Mouse (Mus musculus): Measurements from ENCODE around the gene Taok2.

The Taok2 gene

DNA sequence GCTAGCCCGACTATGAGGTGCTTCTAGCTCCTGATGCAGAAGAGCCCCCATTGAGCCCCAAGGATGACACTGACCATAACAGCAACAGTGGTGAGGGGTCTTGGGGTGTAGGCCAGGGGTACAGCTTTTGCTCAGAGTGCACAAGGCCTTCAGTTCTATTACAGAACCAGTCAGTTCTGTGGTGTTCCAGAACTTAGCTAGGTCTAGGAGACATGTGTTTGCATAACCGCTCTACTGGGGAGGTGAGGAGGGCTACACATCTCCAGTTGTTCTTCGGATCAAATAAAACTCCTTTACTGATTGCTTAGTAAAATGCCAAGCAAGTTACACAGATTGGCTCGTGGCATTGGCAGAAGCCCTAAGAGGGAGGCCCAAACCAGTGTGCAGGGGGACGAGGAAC is 53.0 kb downstream of the Taok2 start, which contains the start of gene 4930451I11Rik:
TSS of gene 4930451I11Rik (minus strand) at position 101 of the 400 bp plus-strand sequence.
- Histone ChIP-seq H3K4me1 (replicated peaks; ENCODE audit: low read depth, low read length) (peaks cover 41% of the 10 kb centered on the region), H3K27me3 (ENCODE audit: insufficient read depth, low read length) (peaks cover 29% of the 10 kb centered on the region), H3K9me3 (ENCODE audit: low read length) (no peaks in the 10 kb centered on the region), H3K36me3 (ENCODE audit: insufficient read depth, low read length) (no peaks in the 10 kb centered on the region), H3K4me3 (replicated peaks; ENCODE audit: low read length) (peak within 1 kb of the TSS; percentile 73)
- no peak for TF ChIP-seq CTCF (conservative IDR thresholded peaks at IDR 0.05; ENCODE audit: low read length)
- no peak for TF ChIP-seq POU5F1 (IDR thresholded peaks at IDR 0.05; ENCODE audit: borderline replicate concordance, low read length)
- no peak for TF ChIP-seq NANOG (IDR thresholded peaks at IDR 0.05; ENCODE audit: borderline replicate concordance, low read length)

DNA sequence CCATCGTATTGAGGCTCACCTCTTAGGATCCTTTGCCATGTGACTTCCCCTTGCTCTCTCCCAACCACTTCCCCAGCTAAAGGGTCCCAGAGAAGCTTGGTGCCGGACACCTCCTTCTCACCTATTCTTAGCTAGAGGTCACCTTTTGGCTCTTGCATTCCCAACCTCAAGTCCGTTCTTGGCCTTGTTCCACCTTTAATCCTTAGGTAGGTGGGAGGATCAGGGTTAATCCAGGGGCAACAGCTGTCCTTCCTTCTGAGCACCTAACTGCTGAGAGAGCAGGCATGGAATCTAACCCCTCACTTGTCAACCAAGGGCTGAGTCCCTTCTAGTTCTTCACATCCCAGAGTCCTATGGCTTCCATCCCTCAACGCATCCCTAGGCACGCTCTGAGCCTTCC is 58.6 kb downstream of the Taok2 start:
- H3K4me3 ChIP-seq (replicated peaks; ENCODE audit: low read length), result no peak overlapping the region
- TF ChIP-seq CTCF (conservative IDR thresholded peaks at IDR 0.05; ENCODE audit: low read length) (no peak), POU5F1 (IDR thresholded peaks at IDR 0.05; ENCODE audit: borderline replicate concordance, low read length) (no peak), NANOG (IDR thresholded peaks at IDR 0.05; ENCODE audit: borderline replicate concordance, low read length) (no peak)

DNA sequence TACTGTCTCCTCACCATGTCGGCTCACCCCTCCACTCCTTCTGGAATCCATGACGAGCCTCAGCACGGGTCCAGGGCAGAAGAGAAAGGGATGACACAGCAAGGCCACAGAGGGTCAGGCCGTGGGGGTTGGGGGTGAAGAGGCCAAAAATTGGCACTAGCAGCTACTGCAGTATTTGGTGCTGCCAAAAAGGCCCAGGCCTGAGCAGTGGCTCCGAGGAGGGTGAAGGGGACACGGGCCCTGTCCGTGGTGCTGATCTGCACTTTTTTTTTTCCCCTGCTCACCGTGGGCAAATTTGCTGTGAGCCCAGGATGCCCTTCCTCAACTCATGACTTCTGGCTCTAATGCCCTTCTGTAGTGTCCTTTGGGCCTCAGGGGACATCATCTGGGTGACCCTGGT is 59.1 kb downstream of the Taok2 start:
- Histone ChIP-seq H3K9me3 (ENCODE audit: low read length) (no peaks in the 10 kb centered on the region), H3K27me3 (ENCODE audit: insufficient read depth, low read length) (peaks cover 49% of the 10 kb centered on the region), H3K4me3 (replicated peaks; ENCODE audit: low read length) (no peak overlapping the region), H3K4me1 (replicated peaks; ENCODE audit: low read depth, low read length) (peaks cover 49% of the 10 kb centered on the region), H3K36me3 (ENCODE audit: insufficient read depth, low read length) (no peaks in the 10 kb centered on the region)
- no peak for TF ChIP-seq NANOG (IDR thresholded peaks at IDR 0.05; ENCODE audit: borderline replicate concordance, low read length)
- TF ChIP-seq POU5F1 (IDR thresholded peaks at IDR 0.05; ENCODE audit: borderline replicate concordance, low read length), result no peak
- no peak for TF ChIP-seq CTCF (conservative IDR thresholded peaks at IDR 0.05; ENCODE audit: low read length)

More for the DNA sequence above, 58.6 kb downstream of the Taok2 start:
- no peaks in the 10 kb centered on the region for H3K36me3 ChIP-seq (ENCODE audit: insufficient read depth, low read length)
- H3K27me3 ChIP-seq (ENCODE audit: insufficient read depth, low read length), result peaks cover 54% of the 10 kb centered on the region
- peaks cover 51% of the 10 kb centered on the region for H3K4me1 ChIP-seq (replicated peaks; ENCODE audit: low read depth, low read length)
- no peaks in the 10 kb centered on the region for H3K9me3 ChIP-seq (ENCODE audit: low read length)

DNA sequence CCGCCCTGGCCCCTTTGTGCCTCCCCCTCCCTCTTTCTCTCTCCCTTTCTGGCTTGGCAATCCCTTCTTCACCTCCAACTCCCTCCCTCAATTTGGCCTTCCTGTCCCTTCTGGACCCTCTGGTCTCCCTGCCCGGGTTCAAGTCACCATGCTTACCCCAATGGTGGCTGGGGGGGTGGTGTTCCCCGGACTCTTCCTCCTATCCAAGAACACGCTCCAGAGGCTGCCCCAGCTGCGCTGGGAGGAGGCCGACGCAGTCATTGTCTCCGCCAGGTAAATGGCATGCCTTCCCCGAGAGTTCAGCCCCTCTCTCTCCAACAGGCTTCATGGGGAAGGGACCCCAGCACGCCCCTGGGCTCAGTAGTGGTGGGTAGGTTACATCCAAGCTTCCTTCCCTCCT is 60.6 kb downstream of the Taok2 start:
- peaks cover 43% of the 10 kb centered on the region for H3K4me1 ChIP-seq (replicated peaks; ENCODE audit: low read depth, low read length)
- H3K27me3 ChIP-seq (ENCODE audit: insufficient read depth, low read length), result peaks cover 35% of the 10 kb centered on the region
- TF ChIP-seq POU5F1 (IDR thresholded peaks at IDR 0.05; ENCODE audit: borderline replicate concordance, low read length), result no peak
- TF ChIP-seq NANOG (IDR thresholded peaks at IDR 0.05; ENCODE audit: borderline replicate concordance, low read length), result no peak
- TF ChIP-seq CTCF (conservative IDR thresholded peaks at IDR 0.05; ENCODE audit: low read length), result no peak
- H3K4me3 ChIP-seq (replicated peaks; ENCODE audit: low read length), result peak overlapping the region; percentile 60
- no peaks in the 10 kb centered on the region for H3K36me3 ChIP-seq (ENCODE audit: insufficient read depth, low read length)
- H3K9me3 ChIP-seq (ENCODE audit: low read length), result peaks cover 3% of the 10 kb centered on the region

DNA sequence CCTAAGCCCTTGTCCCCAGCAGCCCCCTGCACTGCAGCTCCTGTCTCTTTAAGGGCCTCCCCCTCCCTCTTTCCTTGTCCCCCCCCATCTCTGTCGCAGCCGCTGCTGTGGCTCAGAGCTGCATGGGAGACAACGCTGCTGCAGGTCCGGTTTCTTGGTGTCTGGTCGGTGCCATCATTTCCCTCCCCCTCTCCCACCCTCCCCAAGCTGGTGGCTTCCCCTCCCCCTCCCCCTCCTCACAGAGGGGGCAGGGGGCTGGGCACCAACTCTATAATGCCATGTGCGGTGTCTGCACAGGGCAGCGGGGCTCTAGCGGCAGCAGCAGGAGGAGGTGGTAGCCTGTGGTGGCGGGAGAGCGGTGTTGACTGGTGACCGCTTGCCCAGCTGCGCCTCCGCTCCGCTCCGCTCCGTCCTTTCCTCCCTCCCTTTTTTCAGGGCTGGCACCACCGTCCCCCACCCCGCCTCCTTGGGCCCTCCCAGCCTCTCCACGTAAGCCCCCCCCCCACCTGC is 61.2 kb downstream of the Taok2 start:
- Histone ChIP-seq H3K27me3 (ENCODE audit: insufficient read depth, low read length) (peaks cover 35% of the 10 kb centered on the region), H3K9me3 (ENCODE audit: low read length) (peaks cover 4% of the 10 kb centered on the region), H3K36me3 (ENCODE audit: insufficient read depth, low read length) (no peaks in the 10 kb centered on the region), H3K4me1 (replicated peaks; ENCODE audit: low read depth, low read length) (peaks cover 37% of the 10 kb centered on the region), H3K4me3 (replicated peaks; ENCODE audit: low read length) (peak overlapping the region; percentile 61)
- TF ChIP-seq CTCF (conservative IDR thresholded peaks at IDR 0.05; ENCODE audit: low read length), result no peak
- no peak for TF ChIP-seq NANOG (IDR thresholded peaks at IDR 0.05; ENCODE audit: borderline replicate concordance, low read length)
- no peak for TF ChIP-seq POU5F1 (IDR thresholded peaks at IDR 0.05; ENCODE audit: borderline replicate concordance, low read length)

DNA sequence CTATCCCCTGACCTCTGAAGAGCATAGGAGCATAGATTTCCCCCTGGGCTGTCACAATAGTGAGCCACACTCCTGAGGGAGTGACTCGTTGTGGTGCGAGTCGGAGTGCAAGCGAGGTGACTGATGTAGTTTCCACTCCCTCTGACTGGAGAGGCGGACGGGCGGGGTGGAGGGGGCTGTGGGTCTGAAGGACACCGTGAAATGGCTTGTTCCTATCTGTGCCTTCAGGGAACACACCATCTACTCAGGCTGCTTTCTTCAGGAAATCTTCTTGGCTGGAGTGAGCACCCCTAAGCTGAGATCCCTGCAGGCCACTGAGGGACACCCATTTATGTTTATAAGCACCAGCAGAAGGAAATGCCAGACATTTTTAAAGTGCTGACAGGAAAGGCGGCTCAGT is 61.8 kb downstream of the Taok2 start:
- peaks cover 33% of the 10 kb centered on the region for H3K27me3 ChIP-seq (ENCODE audit: insufficient read depth, low read length)
- peak overlapping the region; percentile 61 for H3K4me3 ChIP-seq (replicated peaks; ENCODE audit: low read length)
- H3K36me3 ChIP-seq (ENCODE audit: insufficient read depth, low read length), result no peaks in the 10 kb centered on the region
- TF ChIP-seq POU5F1 (IDR thresholded peaks at IDR 0.05; ENCODE audit: borderline replicate concordance, low read length) (no peak), NANOG (IDR thresholded peaks at IDR 0.05; ENCODE audit: borderline replicate concordance, low read length) (no peak), CTCF (conservative IDR thresholded peaks at IDR 0.05; ENCODE audit: low read length) (no peak)
- peaks cover 40% of the 10 kb centered on the region for H3K4me1 ChIP-seq (replicated peaks; ENCODE audit: low read depth, low read length)
- H3K9me3 ChIP-seq (ENCODE audit: low read length), result peaks cover 4% of the 10 kb centered on the region

DNA sequence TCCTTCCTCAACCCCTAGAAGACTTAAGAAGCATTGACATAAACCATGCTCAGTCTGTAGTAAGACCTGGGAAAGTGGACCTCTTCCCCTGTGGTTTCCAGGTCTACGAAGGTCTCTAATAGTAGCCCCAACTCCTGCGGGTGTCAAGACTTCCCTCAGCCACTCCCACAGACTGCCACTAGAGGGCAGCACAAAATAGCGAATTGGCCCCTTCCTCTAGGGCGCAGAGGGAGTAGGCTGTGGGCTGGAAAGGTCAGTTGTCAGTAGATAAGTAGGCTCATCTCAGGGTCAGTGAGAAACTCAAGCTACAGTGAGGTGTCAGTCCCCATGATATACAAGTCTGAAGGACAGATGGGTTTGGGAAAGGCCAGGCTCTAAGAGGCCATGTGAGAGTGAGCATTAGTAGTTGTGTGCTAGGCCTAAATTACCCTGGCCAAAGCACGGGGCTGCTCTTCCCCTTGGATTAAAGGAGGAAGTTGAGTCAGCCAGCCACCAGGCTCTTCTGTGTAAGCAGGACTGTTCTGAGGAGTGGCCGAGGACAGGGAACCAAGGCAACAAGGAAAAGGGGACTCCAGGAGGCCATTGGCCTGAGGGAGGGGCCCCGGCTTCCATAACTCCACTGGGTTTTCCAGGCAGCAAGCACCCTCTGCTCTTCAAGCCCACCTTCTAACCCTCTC is 62.5 kb downstream of the Taok2 start:
- Histone ChIP-seq H3K4me3 (replicated peaks; ENCODE audit: low read length) (peak overlapping the region; percentile 23; the same call in 1 of the 2 replicates), H3K36me3 (ENCODE audit: insufficient read depth, low read length) (no peaks in the 10 kb centered on the region), H3K27me3 (ENCODE audit: insufficient read depth, low read length) (peaks cover 31% of the 10 kb centered on the region), H3K4me1 (replicated peaks; ENCODE audit: low read depth, low read length) (peaks cover 46% of the 10 kb centered on the region), H3K9me3 (ENCODE audit: low read length) (peaks cover 4% of the 10 kb centered on the region)
- TF ChIP-seq POU5F1 (IDR thresholded peaks at IDR 0.05; ENCODE audit: borderline replicate concordance, low read length), result no peak
- peak; percentile 99 for TF ChIP-seq CTCF (conservative IDR thresholded peaks at IDR 0.05; ENCODE audit: low read length)

DNA sequence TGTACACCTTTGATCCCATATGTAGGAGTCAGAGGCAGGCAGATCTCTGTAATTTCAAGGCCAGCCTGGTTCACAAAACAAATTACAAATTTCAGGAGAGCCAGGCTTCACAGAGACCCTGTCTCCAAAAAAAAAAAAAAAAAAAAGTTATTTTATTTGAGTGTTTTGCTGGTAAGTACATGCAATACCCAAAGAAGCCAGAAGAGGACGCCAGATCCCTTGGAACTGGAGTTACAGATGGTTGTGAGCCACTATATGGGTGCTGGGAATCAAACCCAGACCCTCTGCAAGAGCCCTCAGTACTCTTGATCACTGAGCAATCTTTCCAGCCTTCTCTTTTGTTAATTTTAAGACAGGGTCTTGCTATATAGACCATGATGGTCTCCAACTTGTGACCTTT is 65.7 kb downstream of the Taok2 start:
- H3K9me3 ChIP-seq (ENCODE audit: low read length), result peaks cover 4% of the 10 kb centered on the region
- peaks cover 18% of the 10 kb centered on the region for H3K27me3 ChIP-seq (ENCODE audit: insufficient read depth, low read length)
- peaks cover 43% of the 10 kb centered on the region for H3K4me1 ChIP-seq (replicated peaks; ENCODE audit: low read depth, low read length)
- no peak overlapping the region for H3K4me3 ChIP-seq (replicated peaks; ENCODE audit: low read length)
- H3K36me3 ChIP-seq (ENCODE audit: insufficient read depth, low read length), result no peaks in the 10 kb centered on the region
- TF ChIP-seq POU5F1 (IDR thresholded peaks at IDR 0.05; ENCODE audit: borderline replicate concordance, low read length) (no peak), NANOG (IDR thresholded peaks at IDR 0.05; ENCODE audit: borderline replicate concordance, low read length) (no peak), CTCF (conservative IDR thresholded peaks at IDR 0.05; ENCODE audit: low read length) (peak; percentile 90)

All from E14TG2a.4 (cell line).